Mouse (Mus musculus) ES-Bruce4 (cell line): Measurements from ENCODE around the gene Ccdc134.

Source experiments
- EP300 ChIP-seq: IDR thresholded peaks from 2 replicates; pipeline ENCODE4 v1.6.1; 2011; ENCODE audit warnings: low read depth, low read length; ENCODE audit not compliant: insufficient read depth
- POLR2A ChIP-seq: IDR thresholded peaks from one replicate; pipeline ENCODE4 v1.8.1; 2011; ENCODE audit warnings: low read length; ENCODE audit not compliant: insufficient read depth

GRCm38 (mm10) chr15:82091061-82091460 lies 36.7 kb upstream of the Ccdc134 start:
- TF ChIP-seq EP300 (no peak), POLR2A (no peak)
